Mouse (Mus musculus) adrenal gland, postnatal 25 days (tissue): ENCODE results near the gene Echs1. TPM values are rescaled to one million over a fixed set of nuclear protein-coding genes. Genes with fewer than 3 reads are reported as not detected.
A peak's percentile ranks its signal among the peaks of the same experiment; 100 is the strongest.
"Not testable (repeated sequence)": the region's sequence is repeated elsewhere in the genome, so short reads cannot be mapped to it uniquely, and the experiment has no call there.

Experiments
- DNase-seq: peaks from one replicate; pipeline ENCODE4 v3.0.0; 2021; ENCODE audit warnings: mixed read lengths
- long read RNA-seq: library from polyadenylated mRNA; stranded (forward); transcript quantifications from one replicate; pipeline ENCODE4 v2.0.0, GENCODE M21; 2021
- total RNA-seq: library from RNA; stranded (reverse); gene quantifications from 2 replicates; pipeline ENCODE4 v1.2.3, GENCODE M21; 2021

Gene Echs1
- total RNA-seq: 435 and 524 TPM in 2 replicates
- long read RNA-seq, full-length matches to known transcripts: 722 of 764 reads
- long read RNA-seq, partial matches to known transcripts: 27 of 764 reads
- long read RNA-seq, other reads (novel, unspliced or antisense): 15 of 764 reads

- peak; percentile 91 for DNase-seq
Measured at GRCm38 (mm10) chr7:140116329-140117054, at the start of gene Echs1. Echs1 (minus strand) TSS chr7:140116476.

GRCm38 (mm10) chr7:140164664-140165063 is 48.4 kb upstream of the Echs1 start, which contains the start of gene Olfr522:
Olfr522 (minus strand) TSS chr7:140164764.
- no peak for DNase-seq

- no peak for DNase-seq
Measured at GRCm38 (mm10) chr7:140160363-140160762, 44.1 kb upstream of the Echs1 start.

- DNase-seq: no peak
Measured at GRCm38 (mm10) chr7:140154218-140154927, 38.1 kb upstream of the Echs1 start, which contains the start of gene Sprn. Sprn (minus strand) TSS chr7:140154877.

GRCm38 (mm10) chr7:140153829-140154217 is 37.5 kb upstream of the Echs1 start:
- DNase-seq: no peak

- DNase-seq: peak; percentile 36
Measured at GRCm38 (mm10) chr7:140153383-140153782, 37.1 kb upstream of the Echs1 start.

- no peak for DNase-seq
Measured at GRCm38 (mm10) chr7:140144550-140144949, 28.3 kb upstream of the Echs1 start.

GRCm38 (mm10) chr7:140141350-140141749 is 25.1 kb upstream of the Echs1 start:
- DNase-seq: peak; percentile 68

- DNase-seq: no peak
Measured at GRCm38 (mm10) chr7:140138021-140138310, 21.7 kb upstream of the Echs1 start.

GRCm38 (mm10) chr7:140137135-140138020 is 21.1 kb upstream of the Echs1 start, which contains the start of gene Mtg1:
Mtg1 (plus strand) TSS chr7:140137564.
- peak; percentile 97 for DNase-seq

GRCm38 (mm10) chr7:140135106-140135770 is 19.0 kb upstream of the Echs1 start:
- DNase-seq: no peak

- not testable (repeated sequence) for DNase-seq
Measured at GRCm38 (mm10) chr7:140134033-140134432, 17.8 kb upstream of the Echs1 start.

- not testable (repeated sequence) for DNase-seq
Measured at GRCm38 (mm10) chr7:140132184-140132583, 15.9 kb upstream of the Echs1 start.

- DNase-seq: no peak
Measured at GRCm38 (mm10) chr7:140127911-140128310, 11.6 kb upstream of the Echs1 start.

GRCm38 (mm10) chr7:140126934-140127333 is 10.7 kb upstream of the Echs1 start:
- no peak for DNase-seq

GRCm38 (mm10) chr7:140126022-140126350 is 9.7 kb upstream of the Echs1 start:
- DNase-seq: no peak

GRCm38 (mm10) chr7:140125278-140126021 is 9.2 kb upstream of the Echs1 start:
- peak; percentile 95 for DNase-seq

- DNase-seq: no peak
Measured at GRCm38 (mm10) chr7:140124382-140124781, 8.1 kb upstream of the Echs1 start.

GRCm38 (mm10) chr7:140122765-140123164 is 6.5 kb upstream of the Echs1 start:
- no peak for DNase-seq

- DNase-seq: no peak
Measured at GRCm38 (mm10) chr7:140121338-140121910, 5.1 kb upstream of the Echs1 start.

GRCm38 (mm10) chr7:140120484-140120883 is 4.2 kb upstream of the Echs1 start:
- DNase-seq: no peak
